Mouse (Mus musculus) layer of hippocampus, adult 11-12 months (tissue): ENCODE measurements around the gene Pim3.
A peak's percentile ranks its signal among the peaks of the same experiment; 100 is the strongest.

ENCODE experiments used
- DNase-seq: peaks from one replicate; pipeline ENCODE4 v3.0.0; 2022; ENCODE audit warnings: low spot score

Pim3 gene

GRCm38 (mm10) chr15:88881253-88882044 lies 19.5 kb downstream of the Pim3 start:
- DNase-seq, result no peak

- DNase-seq, result no peak
Measured at GRCm38 (mm10) chr15:88882851-88883250, 20.9 kb downstream of the Pim3 start.

- no peak for DNase-seq
Measured at GRCm38 (mm10) chr15:88883342-88883741, 21.4 kb downstream of the Pim3 start.

- DNase-seq, result no peak
Measured at GRCm38 (mm10) chr15:88885376-88885775, 23.4 kb downstream of the Pim3 start.

GRCm38 (mm10) chr15:88889032-88889431 lies 27.0 kb downstream of the Pim3 start:
- DNase-seq, result no peak

- DNase-seq, result no peak
Measured at GRCm38 (mm10) chr15:88889994-88890393, 28.0 kb downstream of the Pim3 start.

GRCm38 (mm10) chr15:88890751-88891675 lies 29.0 kb downstream of the Pim3 start:
- peak; percentile 78 for DNase-seq

- no peak for DNase-seq
Measured at GRCm38 (mm10) chr15:88891676-88892040, 29.7 kb downstream of the Pim3 start.

- no peak for DNase-seq
Measured at GRCm38 (mm10) chr15:88892252-88892651, 30.3 kb downstream of the Pim3 start.

- no peak for DNase-seq
Measured at GRCm38 (mm10) chr15:88892876-88893275, 30.9 kb downstream of the Pim3 start.

- no peak for DNase-seq
Measured at GRCm38 (mm10) chr15:88895119-88895518, 33.1 kb downstream of the Pim3 start.

- DNase-seq, result no peak
Measured at GRCm38 (mm10) chr15:88895891-88896290, 33.9 kb downstream of the Pim3 start.

- no peak for DNase-seq
Measured at GRCm38 (mm10) chr15:88896341-88896980, 34.5 kb downstream of the Pim3 start.

GRCm38 (mm10) chr15:88902200-88902875 lies 40.4 kb downstream of the Pim3 start:
- no peak for DNase-seq

- DNase-seq, result no peak
Measured at GRCm38 (mm10) chr15:88903086-88903485, 41.1 kb downstream of the Pim3 start.

- no peak for DNase-seq
Measured at GRCm38 (mm10) chr15:88904056-88904811, 42.2 kb downstream of the Pim3 start.

- DNase-seq, result no peak
Measured at GRCm38 (mm10) chr15:88906347-88906746, 44.4 kb downstream of the Pim3 start.

- DNase-seq, result no peak
Measured at GRCm38 (mm10) chr15:88915046-88915445, 53.1 kb downstream of the Pim3 start.
